Mouse (Mus musculus): ENCODE data around the gene Cga. TPM values are rescaled to one million over a fixed set of nuclear protein-coding genes. Genes with fewer than 3 reads are reported as not detected.

The Cga gene
- total RNA-seq (2015) (not detected in 2 replicates), total RNA-seq (2017) (not detected in 2 replicates)

DNA sequence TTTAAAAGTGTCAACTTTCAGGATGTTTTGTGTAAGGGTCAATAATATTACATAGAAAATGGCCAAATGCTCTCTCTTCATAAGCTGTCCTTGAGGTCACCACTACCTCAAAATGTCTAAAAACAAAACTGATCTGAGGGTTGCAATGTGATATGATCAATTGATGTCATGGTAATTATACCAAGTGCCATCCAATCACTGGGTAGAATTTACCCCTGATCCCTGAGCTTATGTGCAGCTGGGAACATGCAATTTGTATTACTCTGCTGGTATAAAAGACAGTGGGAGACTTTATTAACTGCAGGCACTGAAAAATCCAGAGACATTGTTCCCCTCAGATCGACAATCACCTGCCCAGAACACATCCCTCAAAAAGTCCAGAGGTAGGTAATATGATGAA is at the start of gene Cga:
Cga (plus strand) TSS at position 301 of the 400 bp plus-strand sequence.
- ATAC-seq (ENCODE audit: poor library complexity, severe bottlenecking) = no peak

DNA sequence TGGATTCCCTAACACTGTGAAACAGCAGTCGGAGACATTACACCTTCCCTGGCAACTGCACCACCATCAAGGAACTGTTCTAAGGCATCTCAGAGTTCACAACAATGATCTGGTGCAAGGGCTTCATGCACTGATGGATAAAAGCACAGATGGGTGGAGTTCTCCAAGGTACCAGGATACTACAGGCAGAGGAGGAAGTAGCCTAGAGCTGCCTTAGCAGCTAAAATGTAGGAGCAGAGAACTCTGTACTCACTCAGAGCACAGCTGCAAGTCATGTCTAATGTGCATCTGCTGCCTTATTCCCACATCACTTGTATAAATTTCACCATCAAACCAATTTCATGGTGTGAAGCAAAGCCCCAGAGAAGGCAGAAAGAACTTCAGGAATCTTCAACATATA is 49.7 kb upstream of the Cga start:
- ATAC-seq (ENCODE audit: poor library complexity, severe bottlenecking) = no peak

DNA sequence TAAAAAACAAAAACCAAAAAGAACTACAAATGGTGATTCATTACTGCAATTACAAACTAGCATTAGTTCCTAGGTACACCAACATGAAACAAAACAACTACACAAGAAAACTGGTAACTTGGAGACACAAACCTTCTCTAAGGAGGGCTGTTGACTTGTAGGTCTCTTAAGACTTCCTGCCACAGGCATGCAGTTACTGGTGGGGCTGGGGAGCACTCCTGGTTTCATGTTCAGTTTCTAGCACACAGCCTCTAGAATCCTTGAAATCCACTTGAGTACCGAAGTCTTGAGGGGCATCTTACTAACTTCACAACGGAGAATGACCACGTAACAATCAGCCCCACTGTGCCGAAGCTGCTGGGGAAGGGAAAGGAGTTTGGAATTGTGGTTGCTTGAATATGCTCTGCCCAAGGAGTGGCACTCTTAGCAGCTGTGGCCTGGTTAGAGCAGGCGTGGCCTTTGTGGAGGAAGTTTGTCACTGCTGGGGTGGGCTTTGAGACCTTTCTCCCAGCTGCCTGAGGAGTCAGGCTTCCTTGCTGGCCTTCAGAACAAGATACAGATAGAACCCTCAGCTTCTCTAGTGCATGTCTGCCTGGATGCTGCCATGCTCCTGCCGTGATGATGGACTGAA is 45.8 kb upstream of the Cga start:
- peak; percentile 30; the same call in 1 of the 2 replicates for ATAC-seq (ENCODE audit: poor library complexity, severe bottlenecking)

DNA sequence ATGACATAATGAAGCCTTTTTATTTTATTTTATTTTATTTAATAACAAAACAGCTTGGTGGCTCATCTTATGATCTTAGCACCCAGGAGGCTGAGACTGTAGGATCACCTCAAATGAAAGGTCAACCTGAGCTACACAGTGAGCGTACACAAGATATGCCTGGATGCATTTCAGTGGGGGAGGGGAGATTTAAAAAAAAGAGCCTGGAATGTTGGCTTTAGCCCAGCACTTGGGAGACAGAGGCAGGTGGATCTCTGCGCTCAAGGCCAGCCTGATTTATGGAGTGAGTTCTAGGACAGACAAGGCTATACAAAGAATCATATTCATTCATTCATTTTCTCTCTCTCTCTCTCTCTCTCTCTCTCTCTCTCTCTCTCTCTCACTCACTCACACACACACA is 43.4 kb upstream of the Cga start:
- no peak for ATAC-seq (ENCODE audit: poor library complexity, severe bottlenecking)

DNA sequence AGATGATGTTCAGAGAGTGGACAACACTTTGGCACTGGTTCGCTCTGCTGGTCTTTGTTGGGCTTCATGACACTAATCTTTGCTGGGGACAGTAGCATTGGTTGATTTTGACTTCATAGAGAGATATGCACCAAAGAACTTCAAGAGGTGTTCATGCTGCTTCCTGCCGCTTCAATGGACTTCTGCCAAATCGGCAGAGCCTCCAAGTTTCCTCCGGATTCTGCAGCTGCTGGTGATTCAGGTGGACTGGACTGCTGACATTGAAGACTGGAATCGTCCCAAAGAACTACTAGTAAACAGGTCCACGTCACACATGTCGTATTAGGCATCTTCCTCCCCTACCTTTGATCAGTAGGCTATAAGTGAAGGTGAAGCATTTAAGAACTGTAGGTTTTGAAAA is 41.5 kb upstream of the Cga start:
- no peak for ATAC-seq (ENCODE audit: poor library complexity, severe bottlenecking)

DNA sequence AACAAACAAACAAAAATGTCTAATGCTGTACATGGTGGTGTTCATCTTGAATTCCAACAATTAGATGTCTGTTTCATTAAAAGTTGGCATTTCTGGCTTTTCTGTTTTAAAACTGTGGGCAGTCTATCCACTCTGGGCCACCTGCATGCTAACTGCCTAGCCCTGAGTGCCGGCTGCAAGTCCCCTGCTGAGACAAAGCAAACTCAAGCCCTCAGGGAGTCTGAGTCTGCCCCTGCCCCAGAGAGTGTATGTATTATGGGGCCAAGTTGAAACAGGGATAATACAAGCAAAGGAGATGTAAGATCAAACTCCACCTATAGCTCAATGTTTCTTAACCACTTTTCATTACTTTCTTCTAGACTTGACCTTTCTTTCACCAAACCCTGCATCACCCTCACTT is 37.6 kb upstream of the Cga start:
- no peak for ATAC-seq (ENCODE audit: poor library complexity, severe bottlenecking)

DNA sequence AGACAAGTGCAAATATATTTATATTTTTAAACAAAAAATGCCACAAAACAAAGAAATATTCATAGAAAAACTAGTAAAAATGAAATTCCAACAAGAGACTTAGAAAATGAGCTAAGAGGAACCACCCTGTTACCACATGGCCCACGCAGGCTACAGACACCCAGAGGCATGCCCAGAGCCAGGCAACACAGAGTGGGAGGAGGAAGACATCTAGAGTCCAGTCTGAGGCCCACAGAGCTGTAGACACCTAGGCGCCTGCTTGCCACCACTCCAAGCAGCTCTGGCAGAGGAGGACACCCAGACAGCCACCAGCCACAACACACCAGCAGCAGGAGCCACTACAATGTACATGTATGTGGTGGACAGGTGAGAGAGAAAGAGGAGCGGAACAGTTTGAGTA is 34.7 kb upstream of the Cga start:
- peak; percentile 51 for ATAC-seq (ENCODE audit: poor library complexity, severe bottlenecking)

DNA sequence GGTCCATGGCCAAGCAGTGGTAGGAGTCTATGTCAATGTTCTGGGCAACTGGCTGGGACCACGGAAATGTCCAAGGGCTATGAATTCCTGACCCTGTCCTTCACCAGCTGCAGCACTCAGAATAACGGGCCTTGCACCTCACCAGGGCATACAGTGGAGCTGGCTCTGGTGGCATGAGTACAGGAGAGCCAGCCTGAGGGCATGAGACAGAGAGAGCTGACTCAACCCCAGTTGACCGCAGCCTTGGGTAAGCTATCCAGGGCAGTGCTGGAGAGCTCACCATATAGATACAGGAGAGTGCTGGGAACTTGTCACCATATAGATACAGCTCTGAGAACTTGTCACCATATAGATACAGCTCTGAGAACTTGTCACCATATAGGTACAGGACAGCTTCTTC is 34.2 kb upstream of the Cga start:
- no peak for ATAC-seq (ENCODE audit: poor library complexity, severe bottlenecking)

DNA sequence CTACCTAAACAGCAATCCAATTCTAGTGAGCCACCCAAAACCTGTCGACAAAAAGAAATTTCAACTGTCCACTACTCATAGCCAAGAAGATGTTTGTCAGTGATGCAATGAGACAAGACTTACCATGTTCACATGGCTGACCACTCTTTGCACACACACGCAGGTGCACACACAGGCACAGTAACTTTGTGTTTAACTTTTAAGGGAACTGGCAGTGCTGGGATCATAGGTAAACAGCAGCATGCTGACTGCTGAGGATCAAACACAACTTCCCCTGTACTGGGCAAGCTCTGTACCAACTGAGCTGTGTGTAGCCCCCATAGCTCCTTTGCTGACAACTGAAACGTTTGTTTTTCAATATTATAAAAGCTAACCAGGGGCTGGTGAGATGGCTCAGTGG is 32.1 kb upstream of the Cga start:
- ATAC-seq (ENCODE audit: poor library complexity, severe bottlenecking) = no peak

DNA sequence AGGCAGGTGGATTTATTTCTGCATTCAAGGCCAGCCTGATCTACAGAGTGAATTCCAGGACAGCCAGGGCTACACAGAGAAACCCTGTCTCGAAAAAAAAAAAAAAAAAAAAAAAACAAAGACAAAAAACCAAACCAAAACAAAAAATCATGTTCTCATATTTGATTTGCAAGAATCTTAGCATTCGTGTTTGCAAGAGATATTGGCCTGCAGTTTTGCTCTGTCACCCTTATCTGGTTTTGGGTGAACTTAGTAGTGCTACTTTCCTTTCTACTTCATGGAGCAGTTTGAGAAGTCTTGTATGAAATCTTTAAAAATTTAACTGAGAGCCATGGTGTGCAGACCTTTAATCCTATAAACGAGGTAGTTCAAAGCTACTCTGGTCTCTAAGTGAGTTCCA is 23.8 kb upstream of the Cga start:
- no peak for ATAC-seq (ENCODE audit: poor library complexity, severe bottlenecking)

DNA sequence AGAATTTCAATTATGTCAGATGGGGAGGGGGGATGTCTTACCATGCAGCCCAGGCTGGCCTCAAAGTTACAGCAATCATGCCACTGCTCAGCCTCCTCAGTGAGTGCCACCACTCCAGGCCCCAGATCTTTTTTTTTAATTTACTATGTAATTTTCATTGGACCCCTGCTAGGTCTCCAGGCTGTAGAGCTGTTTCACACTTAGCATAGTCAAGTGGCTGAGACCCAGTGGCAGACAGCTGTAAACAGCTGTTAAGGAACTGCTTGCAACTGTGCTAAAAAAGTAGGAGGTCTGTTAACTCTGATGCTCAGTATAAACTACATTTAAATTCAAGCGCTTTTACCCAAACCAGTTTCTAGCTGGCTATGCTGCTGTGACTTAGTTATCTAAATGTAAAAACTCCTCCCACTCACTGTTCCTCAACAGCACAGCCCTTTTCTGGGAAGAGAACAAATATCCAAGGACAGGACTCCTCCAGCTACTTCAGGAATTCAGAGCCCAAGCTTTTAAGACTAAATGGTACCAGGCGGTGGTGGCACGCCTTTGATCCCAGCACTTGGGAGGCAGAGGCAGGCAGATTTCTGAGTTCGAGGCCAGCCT is 20.6 kb upstream of the Cga start:
- no peak for ATAC-seq (ENCODE audit: poor library complexity, severe bottlenecking)

DNA sequence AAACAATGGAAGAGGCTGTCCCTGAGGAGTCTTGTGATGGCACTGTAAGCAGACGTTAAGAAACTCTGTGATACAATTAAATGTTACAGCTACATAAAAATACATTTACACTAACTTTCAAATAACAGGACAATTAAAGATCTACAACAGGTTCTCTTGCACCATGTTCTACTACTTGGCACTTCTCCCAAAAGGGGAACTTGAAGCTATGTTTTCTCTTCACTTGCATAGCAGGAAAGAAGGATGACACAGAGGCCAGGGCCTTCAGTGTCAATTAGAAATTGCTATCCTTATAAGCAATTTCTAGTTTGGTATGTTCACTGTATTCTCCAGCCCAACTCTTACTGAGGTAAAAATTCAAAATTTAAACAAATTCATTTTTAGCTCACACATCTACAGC is 19.3 kb upstream of the Cga start:
- ATAC-seq (ENCODE audit: poor library complexity, severe bottlenecking) = no peak

DNA sequence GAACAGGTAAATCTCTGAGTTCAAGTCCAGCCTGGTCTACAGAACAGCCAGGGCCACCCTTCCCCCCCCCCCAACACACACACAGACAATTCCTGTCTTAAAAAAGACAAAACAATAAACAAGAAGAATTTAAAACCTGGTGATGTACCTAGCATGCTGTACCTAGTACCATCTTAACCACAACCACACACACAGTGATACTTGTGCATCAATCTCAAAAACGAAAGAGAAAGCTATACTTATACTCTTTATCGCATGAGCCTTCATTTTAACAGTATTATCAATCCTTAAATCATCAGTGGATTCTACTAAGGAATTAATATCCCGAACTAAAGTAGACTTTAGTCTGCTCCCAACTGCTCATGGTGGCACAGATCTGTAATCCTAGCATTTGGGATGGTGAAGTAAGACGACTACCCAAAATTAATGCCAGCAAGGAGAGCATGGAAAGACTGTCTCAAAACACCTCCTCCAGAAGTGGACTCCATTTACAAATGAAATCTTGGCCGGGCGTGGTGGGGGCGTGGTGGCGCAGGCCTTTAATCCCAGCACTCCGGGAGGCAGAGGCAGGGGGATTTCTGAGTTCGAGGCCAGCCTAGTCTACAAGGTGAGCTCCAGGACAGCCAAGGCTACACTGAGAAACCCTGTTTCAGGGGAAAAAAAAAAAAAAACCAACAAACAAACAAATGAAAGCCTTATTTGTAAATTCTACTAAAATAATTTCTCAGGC is 12.5 kb upstream of the Cga start:
- ATAC-seq (ENCODE audit: poor library complexity, severe bottlenecking) = no peak

DNA sequence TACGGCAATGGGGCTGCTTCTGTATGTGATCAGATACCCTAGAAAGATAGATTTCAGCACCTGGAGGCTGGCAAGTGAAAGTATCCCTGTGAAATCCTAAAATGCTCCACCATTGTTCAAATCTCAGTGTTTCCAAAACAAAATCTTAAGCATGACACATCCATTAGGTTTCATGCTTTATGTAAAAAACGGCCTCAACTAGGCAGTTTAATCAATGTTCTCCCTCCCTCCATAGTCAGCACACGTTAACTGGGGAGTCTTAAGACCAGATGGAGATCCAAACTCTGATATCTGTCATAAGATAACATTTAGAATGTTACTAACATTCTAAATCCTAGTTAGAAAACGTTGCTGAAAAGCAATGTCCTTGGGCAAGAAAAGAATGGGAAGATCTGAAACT is 11.7 kb upstream of the Cga start:
- ATAC-seq (ENCODE audit: poor library complexity, severe bottlenecking) = no peak

DNA sequence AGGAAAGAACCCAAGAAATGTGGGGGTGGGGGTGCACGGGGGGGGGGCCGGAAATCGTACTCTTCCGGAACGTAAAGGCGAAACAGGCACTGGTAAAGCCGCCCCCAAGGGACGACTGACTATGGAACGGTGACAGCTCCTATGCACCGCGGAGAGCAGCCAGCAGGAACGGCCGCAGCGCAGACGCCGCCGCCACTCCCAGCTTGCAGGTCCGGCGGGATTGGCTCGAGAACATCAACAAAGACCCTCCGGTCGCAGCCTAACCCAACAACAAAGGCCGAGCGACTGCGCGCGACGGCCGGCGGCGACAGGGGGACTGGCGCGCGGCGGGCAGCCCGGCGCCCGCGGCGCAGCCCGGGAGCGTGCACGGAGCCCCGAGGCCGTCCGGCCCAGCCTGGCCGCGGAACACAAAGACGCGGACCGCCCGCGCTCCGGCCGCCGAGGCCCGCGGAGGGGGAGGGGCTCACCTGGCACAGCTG is 11.2 kb upstream of the Cga start:
- ATAC-seq (ENCODE audit: poor library complexity, severe bottlenecking) = 0 out of 2 replicates have a peak, but pooled peaks have one; percentile 8

DNA sequence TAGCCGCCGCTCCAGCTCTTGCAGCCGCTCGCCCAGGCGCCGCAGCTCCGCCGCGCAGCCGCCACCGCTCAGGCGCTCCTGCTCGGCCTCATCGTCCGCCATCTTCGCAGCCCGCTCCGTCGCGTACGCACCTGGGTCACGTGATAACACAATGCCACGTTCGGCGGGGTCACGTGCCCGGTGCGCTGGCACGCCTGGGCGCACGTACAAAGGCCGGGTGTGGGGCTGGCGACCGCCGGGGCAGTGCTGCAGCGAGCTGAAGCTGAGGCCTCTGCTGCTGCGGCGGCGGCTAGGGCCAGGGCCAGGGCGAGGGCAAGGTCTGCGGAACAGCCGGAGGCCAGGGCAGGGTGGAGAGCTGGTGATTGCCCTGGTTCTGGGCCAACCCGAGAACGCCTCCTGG is 10.8 kb upstream of the Cga start, which contains the start of gene Zfp292:
Zfp292 (minus strand) TSS at position 143 of the 400 bp plus-strand sequence.
- ATAC-seq (ENCODE audit: poor library complexity, severe bottlenecking) = peak; percentile 79

DNA sequence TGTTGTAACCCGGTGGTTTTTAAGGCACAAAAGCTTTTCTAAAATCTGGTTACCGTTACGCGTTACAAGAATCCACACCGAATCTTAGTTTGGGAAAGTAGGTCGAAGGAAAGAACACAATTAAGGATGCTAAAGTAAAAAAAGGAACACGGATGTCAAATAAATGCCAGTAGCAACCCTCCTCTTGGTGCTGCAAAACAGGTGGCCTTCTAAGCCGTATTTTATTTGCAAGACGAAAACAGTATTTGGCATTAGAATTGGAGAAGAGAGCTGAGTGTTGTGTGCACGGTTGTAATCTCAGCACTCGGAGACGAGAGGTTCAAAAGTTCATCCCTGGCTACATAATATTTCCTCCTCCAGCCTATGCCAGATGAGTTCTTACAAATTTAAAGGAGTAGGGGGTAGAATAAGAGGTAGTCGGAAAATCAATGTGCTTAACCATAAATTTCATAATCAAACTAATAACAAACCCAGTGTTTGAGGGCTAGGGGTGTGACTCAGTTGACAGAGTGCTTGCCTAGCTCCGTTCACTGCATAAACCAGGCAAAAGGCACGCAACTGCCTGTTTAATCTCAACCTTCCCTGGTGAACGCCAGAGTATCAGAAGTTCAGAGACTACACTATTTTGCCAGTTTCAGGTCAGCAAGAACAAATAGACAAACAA is 10.1 kb upstream of the Cga start:
- ATAC-seq (ENCODE audit: poor library complexity, severe bottlenecking) = no peak

DNA sequence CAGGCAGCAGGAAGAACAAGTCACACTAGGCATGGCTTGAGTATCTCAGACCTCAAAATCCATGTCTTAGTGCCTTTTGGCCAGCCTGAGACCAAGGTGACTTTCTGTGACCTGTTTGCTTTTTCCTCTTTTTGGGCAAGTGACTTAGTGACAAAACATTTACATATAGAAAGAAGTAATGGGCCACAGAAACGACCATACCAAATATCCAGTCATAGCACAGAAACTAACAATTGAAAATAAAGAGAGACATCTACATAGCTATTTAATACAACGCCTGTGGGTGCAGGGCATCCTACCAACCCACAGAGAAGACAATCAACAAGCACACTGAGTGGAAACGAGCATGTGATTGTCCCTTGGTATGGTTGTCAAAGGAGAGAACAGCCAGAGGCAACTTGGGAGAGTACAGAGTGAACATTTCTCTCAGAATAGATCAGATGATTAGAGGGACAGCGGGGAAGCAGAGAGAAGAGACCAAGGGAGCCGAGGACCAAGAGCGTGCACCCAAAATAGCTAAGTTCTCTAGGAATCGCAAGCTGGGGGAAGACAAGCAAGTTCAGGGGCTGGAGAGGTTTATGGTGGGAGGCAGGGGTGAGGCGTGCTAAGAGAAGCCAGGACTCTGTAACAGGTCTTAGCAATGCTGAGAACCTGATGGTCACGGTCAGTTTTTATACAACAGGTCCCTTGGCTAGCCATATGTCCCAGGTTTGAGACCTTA is 7.8 kb upstream of the Cga start:
- ATAC-seq (ENCODE audit: poor library complexity, severe bottlenecking) = no peak

DNA sequence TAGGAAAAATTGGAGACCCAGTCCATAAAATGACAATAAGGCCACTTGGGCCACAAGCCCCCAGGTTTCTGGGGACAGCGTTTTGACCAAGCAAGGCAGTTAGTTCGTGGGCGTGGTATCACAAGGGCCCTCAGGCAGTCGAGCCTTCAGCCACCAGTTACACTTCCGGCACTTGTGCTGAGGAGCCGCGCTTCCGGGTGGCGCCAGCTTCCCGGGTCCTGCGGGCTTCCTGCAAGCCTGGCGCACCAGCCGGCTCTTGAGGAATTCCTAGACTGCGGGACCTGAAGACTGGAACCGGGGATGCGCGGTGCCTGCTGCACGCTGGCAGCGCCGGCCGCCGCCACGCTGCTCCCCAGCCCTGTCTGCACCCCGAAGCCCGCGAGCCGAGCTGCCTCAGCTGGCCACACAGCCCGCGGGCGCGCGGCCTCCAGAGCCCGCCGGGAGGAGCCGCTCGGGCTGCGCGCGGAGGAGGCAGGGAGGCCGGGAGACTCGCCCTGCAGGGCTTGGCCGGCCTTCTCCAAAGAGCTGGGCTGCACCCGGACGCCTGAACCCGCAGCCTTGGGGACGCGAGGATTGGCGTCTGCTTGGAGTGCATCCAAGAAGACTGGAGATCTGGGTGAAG is 7.0 kb upstream of the Cga start:
- ATAC-seq (ENCODE audit: poor library complexity, severe bottlenecking) = peak; percentile 82

DNA sequence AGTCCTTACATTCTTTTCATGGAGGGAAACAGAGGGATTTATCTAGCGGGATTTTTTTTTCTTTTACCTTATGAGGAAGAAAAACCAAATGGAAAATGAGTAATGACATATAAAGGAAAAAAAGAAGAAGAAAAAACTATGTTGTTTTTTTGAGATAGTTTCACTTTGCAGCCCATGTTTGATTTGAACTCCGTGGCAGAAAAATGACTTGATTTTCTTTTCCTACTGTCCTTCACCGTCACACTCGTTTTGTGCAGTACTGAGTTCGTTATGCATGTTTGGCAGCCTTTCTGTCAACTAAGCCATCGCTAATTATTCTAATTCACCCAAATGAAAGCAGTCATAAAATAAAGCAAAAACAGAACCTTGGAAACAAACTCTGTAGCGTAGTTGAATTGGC is 6.3 kb upstream of the Cga start:
- no peak for ATAC-seq (ENCODE audit: poor library complexity, severe bottlenecking)
